Mouse (Mus musculus): ENCODE results near the gene Nek10.
"Not testable (repeated sequence)": the region's sequence is repeated elsewhere in the genome, so short reads cannot be mapped to it uniquely, and the experiment has no call there.

Gene Nek10

GRCm38 (mm10) chr14:14870463-14870862 lies 67.2 kb downstream of the Nek10 start:
- DNase-seq (ENCODE audit: extremely low read depth, low read depth) = no peak

GRCm38 (mm10) chr14:14871121-14871520 lies 67.9 kb downstream of the Nek10 start:
- DNase-seq (ENCODE audit: extremely low read depth, low read depth) = no peak

GRCm38 (mm10) chr14:14871700-14872099 lies 68.5 kb downstream of the Nek10 start:
- DNase-seq (ENCODE audit: extremely low read depth, low read depth) = no peak

- no peak for DNase-seq (ENCODE audit: extremely low read depth, low read depth)
Measured at GRCm38 (mm10) chr14:14893932-14894652, 90.9 kb downstream of the Nek10 start.

- no peak for DNase-seq (ENCODE audit: extremely low read depth, low read depth)
Measured at GRCm38 (mm10) chr14:14894776-14895175, 91.6 kb downstream of the Nek10 start.

DNA sequence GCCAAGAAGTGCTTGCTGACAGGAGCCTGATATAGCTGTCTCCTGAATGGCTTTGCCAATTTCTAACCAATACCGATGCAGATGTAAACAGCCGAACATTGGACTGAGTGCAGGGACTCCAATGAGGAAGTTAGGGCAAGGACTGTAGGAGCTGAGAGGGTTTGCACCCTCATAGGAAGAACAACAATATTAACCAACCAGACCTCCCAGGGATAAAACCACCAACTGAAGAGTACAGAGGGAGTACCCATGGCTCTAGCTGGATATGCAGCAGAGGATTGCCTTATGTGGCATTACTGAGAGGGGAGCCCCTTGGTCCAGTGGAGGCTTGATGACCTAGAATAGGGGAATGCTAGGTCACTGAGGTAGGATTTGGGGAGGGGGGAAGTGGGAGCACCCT lies 92.1 kb downstream of the Nek10 start:
- DNase-seq (ENCODE audit: extremely low read depth, low read depth) = no peak

GRCm38 (mm10) chr14:14896399-14897136 lies 93.4 kb downstream of the Nek10 start:
- no peak for DNase-seq (ENCODE audit: extremely low read depth, low read depth)

- no peak for DNase-seq (ENCODE audit: extremely low read depth, low read depth)
Measured at GRCm38 (mm10) chr14:14904750-14905529, 101.7 kb downstream of the Nek10 start.

- no peak for DNase-seq (ENCODE audit: extremely low read depth, low read depth)
Measured at GRCm38 (mm10) chr14:14905530-14905852, 102.3 kb downstream of the Nek10 start.

- no peak for DNase-seq (ENCODE audit: extremely low read depth, low read depth)
Measured at GRCm38 (mm10) chr14:14925615-14926014, 122.4 kb downstream of the Nek10 start.

- DNase-seq (ENCODE audit: extremely low read depth, low read depth) = no peak
Measured at GRCm38 (mm10) chr14:14927559-14927958, 124.3 kb downstream of the Nek10 start.

GRCm38 (mm10) chr14:14934977-14935376 lies 131.8 kb downstream of the Nek10 start:
- DNase-seq (ENCODE audit: extremely low read depth, low read depth) = no peak

DNA sequence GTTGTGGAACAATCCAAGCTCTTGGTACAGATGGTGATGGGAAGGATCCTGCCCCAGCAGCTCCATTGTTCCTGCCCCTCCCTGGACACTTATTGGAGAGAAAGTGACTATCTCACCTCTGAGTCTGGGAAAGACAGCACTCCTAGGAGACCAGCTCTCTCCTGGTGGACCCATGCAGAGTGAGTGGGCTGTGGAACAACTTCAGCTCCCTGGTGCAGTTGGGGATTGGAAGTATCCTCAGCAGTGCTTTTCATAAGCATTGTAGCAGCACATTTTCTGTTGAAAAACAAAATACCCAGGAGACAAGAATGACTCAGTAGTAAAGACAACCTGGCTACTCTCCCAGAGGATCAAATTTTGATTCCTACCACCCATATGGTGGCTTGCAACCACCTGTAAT lies 142.7 kb downstream of the Nek10 start:
- no peak for DNase-seq (ENCODE audit: extremely low read depth, low read depth)

DNA sequence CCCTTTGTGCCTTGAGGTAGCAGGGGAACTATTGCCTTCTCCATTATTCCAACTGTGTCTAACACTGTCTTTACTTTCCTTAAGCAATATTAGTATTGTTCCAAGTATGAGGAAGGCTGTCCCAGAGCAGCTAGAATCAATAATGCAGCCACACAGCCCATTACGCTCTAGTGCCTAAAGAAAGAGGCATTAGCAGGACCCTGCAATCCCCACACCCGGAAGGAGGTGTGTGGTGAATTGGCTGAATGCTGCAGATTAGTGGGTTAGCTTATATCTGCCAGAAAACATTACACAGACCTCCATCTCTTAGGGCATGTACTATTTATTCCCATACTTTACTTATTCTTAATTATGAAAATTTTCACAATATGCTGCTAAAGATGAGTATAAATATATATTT lies 145.8 kb downstream of the Nek10 start:
- no peak for DNase-seq (ENCODE audit: extremely low read depth, low read depth)

GRCm38 (mm10) chr14:14951808-14952207 lies 148.6 kb downstream of the Nek10 start:
- DNase-seq (ENCODE audit: extremely low read depth, low read depth) = no peak

DNA sequence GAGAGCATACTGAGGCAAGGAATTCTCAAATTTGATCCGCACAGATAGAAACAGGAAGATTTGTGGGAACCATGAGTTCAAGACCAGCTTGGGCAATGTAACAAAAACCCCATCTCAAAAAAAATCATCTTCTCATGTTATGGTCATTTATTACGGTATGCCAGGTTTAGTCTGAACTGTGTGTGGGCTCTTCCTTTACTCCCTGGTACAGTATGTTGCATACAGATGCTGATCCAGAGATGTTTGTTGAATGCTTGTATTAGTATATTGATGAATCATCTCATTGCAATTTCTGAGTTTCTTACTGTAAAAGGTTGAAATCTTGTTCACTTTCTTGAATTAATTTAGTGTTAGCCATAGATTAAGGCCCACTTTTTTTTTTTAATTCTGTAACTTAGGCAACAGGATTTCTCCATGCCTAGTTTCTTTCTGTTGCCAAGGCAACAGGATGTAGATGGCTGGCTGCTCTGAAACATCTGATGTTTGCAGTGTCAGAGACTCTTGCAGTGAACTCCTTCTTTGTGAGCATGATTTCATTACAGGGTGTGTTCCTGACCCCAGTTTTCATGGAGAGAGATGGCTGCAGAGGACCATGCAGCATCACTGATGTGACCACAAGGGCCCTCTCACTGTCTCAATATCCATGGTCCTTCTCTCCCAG lies 156.7 kb downstream of the Nek10 start:
- DNase-seq (ENCODE audit: extremely low read depth, low read depth) = no peak

- no peak for DNase-seq (ENCODE audit: extremely low read depth, low read depth)
Measured at GRCm38 (mm10) chr14:14960441-14960988, 157.3 kb downstream of the Nek10 start.

DNA sequence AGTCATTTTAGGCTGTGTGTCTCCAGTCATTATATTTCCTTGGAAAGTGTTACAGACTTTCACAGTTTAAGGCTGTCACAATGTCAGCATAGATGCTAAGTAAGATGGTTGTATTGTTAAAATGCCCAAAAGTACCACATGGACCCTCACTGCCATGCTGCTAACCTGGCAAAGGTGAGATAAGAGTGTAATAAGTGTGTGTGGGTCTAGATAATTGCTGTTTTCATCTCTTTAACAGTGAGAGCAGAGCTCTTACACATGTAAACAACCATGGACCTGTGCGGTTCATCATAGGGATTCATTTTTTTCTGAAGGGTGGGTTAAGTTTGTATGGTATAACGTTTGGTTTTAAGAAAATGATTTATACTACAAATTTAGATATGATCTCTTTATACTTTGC lies 167.4 kb downstream of the Nek10 start:
- DNase-seq (ENCODE audit: extremely low read depth, low read depth) = no peak

GRCm38 (mm10) chr14:14971056-14971455 lies 167.8 kb downstream of the Nek10 start:
- DNase-seq (ENCODE audit: extremely low read depth, low read depth) = no peak

DNA sequence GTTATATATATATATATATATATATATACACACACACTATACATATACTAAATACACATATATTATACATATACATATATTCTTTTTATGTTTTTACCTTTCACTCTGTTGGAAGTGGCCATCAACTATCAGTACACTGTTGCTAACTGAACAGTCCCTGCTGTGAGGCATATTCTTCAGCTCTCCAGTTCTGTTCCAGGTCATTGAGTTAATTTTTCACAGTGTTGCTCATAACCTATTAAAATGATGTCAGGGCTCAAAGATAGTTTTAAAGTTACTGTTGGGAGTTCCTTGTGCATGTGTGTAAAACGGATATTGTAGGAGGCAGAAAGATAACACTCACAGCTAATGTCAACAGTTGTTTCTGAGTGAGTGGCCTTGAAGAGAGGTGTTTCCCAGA lies 170.9 kb downstream of the Nek10 start:
- no peak for DNase-seq (ENCODE audit: extremely low read depth, low read depth)

DNA sequence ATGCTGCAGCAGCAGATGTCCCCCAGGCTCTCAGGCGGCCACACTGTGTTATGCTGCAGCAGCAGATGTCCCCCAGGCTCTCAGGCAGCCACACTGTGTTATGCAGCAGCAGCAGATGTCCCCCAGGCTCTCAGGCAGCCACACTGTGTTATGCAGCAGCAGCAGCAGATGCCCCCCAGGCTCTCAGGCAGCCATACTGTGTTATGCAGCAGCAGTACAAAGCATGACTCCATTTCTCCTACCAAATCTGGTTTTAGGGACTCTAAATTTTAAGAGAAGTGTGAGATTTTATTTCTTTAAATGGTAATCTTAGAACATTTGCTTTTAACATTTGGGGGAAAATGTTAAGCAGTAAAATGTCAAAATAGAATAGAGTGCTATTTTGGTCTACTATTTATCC lies 180.9 kb downstream of the Nek10 start:
- DNase-seq (ENCODE audit: extremely low read depth, low read depth) = not testable (repeated sequence)
